Mouse (Mus musculus) ES-E14 (cell line): ENCODE results near the gene Slc16a10.

ENCODE experiments used
- HCFC1 ChIP-seq: IDR thresholded peaks from 2 replicates; pipeline ENCODE4 v1.6.1; 2012; ENCODE audit warnings: low read length, inconsistent platforms, borderline replicate concordance; ENCODE audit not compliant: insufficient read depth
- MAFK ChIP-seq: IDR thresholded peaks from 2 replicates; pipeline ENCODE4 v1.6.1; 2014; ENCODE audit warnings: mild to moderate bottlenecking, low read depth, low read length, inconsistent platforms; ENCODE audit not compliant: insufficient read depth
- ZNF384 ChIP-seq: IDR thresholded peaks from 2 replicates; pipeline ENCODE4 v1.6.1; 2012; ENCODE audit warnings: low read depth, low read length, inconsistent platforms

GRCm38 (mm10) chr10:40169566-40169965 lies 27.5 kb upstream of the Slc16a10 start:
- no peak for TF ChIP-seq ZNF384
- TF ChIP-seq MAFK = no peak
- TF ChIP-seq HCFC1 = no peak
